Mouse (Mus musculus): Measurements from ENCODE around the gene Rnf43. TPM values are rescaled to one million over a fixed set of nuclear protein-coding genes. Genes with fewer than 3 reads are reported as not detected.

Rnf43 gene
- polyA plus RNA-seq, 1 experiment from 2014 or later, result 1.6 TPM

DNA sequence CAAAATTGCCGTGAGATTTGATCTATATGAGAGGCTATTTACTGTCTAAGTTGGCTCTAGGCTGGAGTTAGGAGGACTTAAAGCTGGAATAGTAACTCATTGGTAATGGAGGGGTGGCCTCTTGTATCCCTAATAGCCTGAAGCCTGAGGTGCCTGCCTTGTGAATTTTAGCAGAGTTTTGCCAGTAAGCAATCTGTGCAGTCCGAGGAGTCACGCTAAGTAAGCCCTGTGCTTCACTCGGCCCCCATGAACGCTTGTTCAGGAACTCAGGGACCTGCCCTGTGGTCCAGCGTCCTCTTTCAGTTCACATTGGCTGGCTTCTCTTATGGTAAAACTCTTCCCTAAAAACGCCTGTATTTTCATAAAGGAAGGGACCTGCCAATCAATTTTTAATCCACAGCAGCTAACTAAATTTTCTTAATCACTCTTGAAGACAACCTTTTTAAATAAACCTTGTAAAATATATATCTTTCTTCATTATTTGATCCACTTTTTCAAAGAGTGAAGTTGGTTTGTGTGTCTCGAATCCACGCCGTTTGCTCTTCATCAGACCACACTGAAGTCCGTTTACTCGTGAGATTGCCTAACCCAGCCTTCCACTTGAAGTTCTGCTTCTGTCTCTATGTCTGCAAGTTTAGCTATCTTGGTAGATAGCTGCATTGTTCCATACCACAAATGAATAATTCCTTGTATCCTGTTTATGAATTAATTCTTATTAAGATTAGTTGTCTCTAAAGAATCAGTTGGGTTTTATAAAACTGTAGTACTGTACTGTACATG, 3.9 kb downstream of the Rnf43 start:
- H3K27me3 ChIP-seq (ENCODE audit: control insufficient read depth, insufficient read depth, low read length), result peaks cover 14% of the 10 kb centered on the region
- ATAC-seq (ENCODE audit: insufficient number of reproducible peaks, low FRiP score, low TSS enrichment, low read depth) (no peak), DNase-seq (ENCODE audit: low spot score) (no peak)
- no peaks in the 10 kb centered on the region for H3K4me1 ChIP-seq (ENCODE audit: control insufficient read depth, insufficient read depth, low read length)
- 74% methylated on average over 12 of the region's 12 CpGs for WGBS
- no peaks in the 10 kb centered on the region for H3K9me3 ChIP-seq (ENCODE audit: control insufficient read depth, low read length)
- no peaks in the 10 kb centered on the region for H3K36me3 ChIP-seq (ENCODE audit: control insufficient read depth, insufficient read depth, low read length)
- no peak overlapping the region for H3K9ac ChIP-seq (ENCODE audit: low read length)
- H3K27ac ChIP-seq (replicated peaks; ENCODE audit: low read depth, low read length), result no peak overlapping the region
- H3K4me2 ChIP-seq (ENCODE audit: low read depth, severe bottlenecking), result no peak overlapping the region
- H3K4me3 ChIP-seq (ENCODE audit: low read depth, low read length), result no peak overlapping the region

DNA sequence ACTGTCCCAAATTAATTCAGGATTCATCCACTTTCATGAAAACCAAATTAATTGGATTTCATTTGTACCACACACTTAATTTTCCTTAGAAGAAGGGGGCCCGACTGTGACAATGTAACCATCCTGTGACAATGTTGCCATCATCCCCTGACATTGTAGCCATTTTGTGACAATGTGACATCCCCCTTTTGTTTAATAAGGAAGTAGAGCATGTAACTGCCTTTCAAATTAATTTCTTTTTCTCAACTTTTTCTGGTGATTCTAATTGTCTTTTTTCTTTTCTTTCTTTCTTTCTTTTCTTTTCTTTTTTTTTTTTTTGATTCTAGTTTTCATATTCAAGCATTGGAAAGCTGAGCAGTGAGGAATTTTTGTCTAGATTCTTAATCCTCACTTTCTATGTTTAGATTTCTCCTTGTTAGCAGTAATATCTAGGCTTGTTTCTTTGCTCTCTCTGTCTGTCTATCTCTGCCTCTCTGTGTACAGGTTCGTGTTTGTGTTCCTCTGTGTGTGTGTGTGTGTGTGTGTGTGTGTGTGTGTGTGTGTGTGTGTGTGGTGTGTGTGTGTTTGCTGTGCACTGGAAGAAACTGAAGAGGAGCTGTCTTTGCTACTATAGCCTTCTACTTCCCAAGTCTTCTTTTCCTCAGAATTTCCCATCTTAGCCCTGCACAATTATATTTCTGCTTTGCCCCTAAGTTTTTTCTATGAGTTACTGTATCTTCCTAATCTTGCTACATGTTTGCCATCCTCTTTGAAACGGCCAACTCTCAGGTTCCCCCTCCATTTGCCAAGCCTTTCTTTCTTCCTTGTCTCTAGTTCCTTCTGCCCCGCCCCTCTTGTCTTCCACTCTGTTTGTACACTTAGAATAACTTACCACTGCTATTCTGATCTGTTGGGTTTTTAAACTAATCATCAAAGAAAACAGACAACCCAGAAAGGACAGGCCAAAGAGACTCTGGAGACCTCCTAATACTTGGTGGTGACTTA, 4.9 kb downstream of the Rnf43 start:
- no peak for ATAC-seq (ENCODE audit: insufficient number of reproducible peaks, low FRiP score, low TSS enrichment, low read depth)

GRCm38 (mm10) chr11:87673282-87673681, 10.8 kb downstream of the Rnf43 start:
- Histone ChIP-seq H3K36me3 (ENCODE audit: control insufficient read depth, insufficient read depth, low read length) (no peaks in the 10 kb centered on the region), H3K4me3 (ENCODE audit: low read depth, low read length) (no peak overlapping the region), H3K4me1 (ENCODE audit: control insufficient read depth, insufficient read depth, low read length) (no peaks in the 10 kb centered on the region), H3K4me2 (ENCODE audit: low read depth, severe bottlenecking) (no peak overlapping the region), H3K27ac (replicated peaks; ENCODE audit: low read depth, low read length) (no peak overlapping the region), H3K9me3 (ENCODE audit: control insufficient read depth, low read length) (no peaks in the 10 kb centered on the region), H3K9ac (ENCODE audit: low read length) (no peak overlapping the region), H3K27me3 (ENCODE audit: control insufficient read depth, insufficient read depth, low read length) (no peaks in the 10 kb centered on the region)
- DNase-seq (ENCODE audit: low spot score), result no peak
- WGBS, result 98% methylated on average over 1 of the region's 1 CpGs
- no peak for ATAC-seq (ENCODE audit: insufficient number of reproducible peaks, low FRiP score, low TSS enrichment, low read depth)

More for the DNA sequence above, 4.9 kb downstream of the Rnf43 start:
- Histone ChIP-seq H3K27me3 (ENCODE audit: control insufficient read depth, insufficient read depth, low read length) (peaks cover 14% of the 10 kb centered on the region), H3K4me1 (ENCODE audit: control insufficient read depth, insufficient read depth, low read length) (no peaks in the 10 kb centered on the region), H3K36me3 (ENCODE audit: control insufficient read depth, insufficient read depth, low read length) (no peaks in the 10 kb centered on the region), H3K9me3 (ENCODE audit: control insufficient read depth, low read length) (no peaks in the 10 kb centered on the region), H3K27ac (replicated peaks; ENCODE audit: low read depth, low read length) (no peak overlapping the region), H3K4me2 (ENCODE audit: low read depth, severe bottlenecking) (no peak overlapping the region), H3K9ac (ENCODE audit: low read length) (no peak overlapping the region), H3K4me3 (ENCODE audit: low read depth, low read length) (no peak overlapping the region)
- 75% methylated on average over 4 of the region's 4 CpGs for WGBS
- no peak for DNase-seq (ENCODE audit: low spot score)

- Histone ChIP-seq H3K36me3 (ENCODE audit: control insufficient read depth, insufficient read depth, low read length) (no peaks in the 10 kb centered on the region), H3K4me3 (ENCODE audit: low read depth, low read length) (no peak overlapping the region), H3K9me3 (ENCODE audit: control insufficient read depth, low read length) (no peaks in the 10 kb centered on the region), H3K9ac (ENCODE audit: low read length) (no peak overlapping the region), H3K4me2 (ENCODE audit: low read depth, severe bottlenecking) (no peak overlapping the region), H3K27ac (replicated peaks; ENCODE audit: low read depth, low read length) (no peak overlapping the region), H3K4me1 (ENCODE audit: control insufficient read depth, insufficient read depth, low read length) (no peaks in the 10 kb centered on the region), H3K27me3 (ENCODE audit: control insufficient read depth, insufficient read depth, low read length) (no peaks in the 10 kb centered on the region)
- ATAC-seq (ENCODE audit: insufficient number of reproducible peaks, low FRiP score, low TSS enrichment, low read depth), result no peak
- DNase-seq (ENCODE audit: low spot score), result no peak
- WGBS, result 91% methylated on average over 6 of the region's 6 CpGs
Measured at GRCm38 (mm10) chr11:87675606-87676005, 13.1 kb downstream of the Rnf43 start.

GRCm38 (mm10) chr11:87677756-87678155, 15.2 kb downstream of the Rnf43 start:
- Histone ChIP-seq H3K27me3 (ENCODE audit: control insufficient read depth, insufficient read depth, low read length) (no peaks in the 10 kb centered on the region), H3K4me3 (ENCODE audit: low read depth, low read length) (no peak overlapping the region), H3K4me2 (ENCODE audit: low read depth, severe bottlenecking) (no peak overlapping the region), H3K27ac (replicated peaks; ENCODE audit: low read depth, low read length) (no peak overlapping the region), H3K4me1 (ENCODE audit: control insufficient read depth, insufficient read depth, low read length) (no peaks in the 10 kb centered on the region), H3K9ac (ENCODE audit: low read length) (no peak overlapping the region), H3K36me3 (ENCODE audit: control insufficient read depth, insufficient read depth, low read length) (no peaks in the 10 kb centered on the region), H3K9me3 (ENCODE audit: control insufficient read depth, low read length) (no peaks in the 10 kb centered on the region)
- no peak for DNase-seq (ENCODE audit: low spot score)
- ATAC-seq (ENCODE audit: insufficient number of reproducible peaks, low FRiP score, low TSS enrichment, low read depth), result no peak
- WGBS, result 67% methylated on average over 5 of the region's 5 CpGs

- ATAC-seq (ENCODE audit: insufficient number of reproducible peaks, low FRiP score, low TSS enrichment, low read depth), result no peak
- Histone ChIP-seq H3K4me3 (ENCODE audit: low read depth, low read length) (no peak overlapping the region), H3K4me1 (ENCODE audit: control insufficient read depth, insufficient read depth, low read length) (no peaks in the 10 kb centered on the region), H3K27ac (replicated peaks; ENCODE audit: low read depth, low read length) (no peak overlapping the region), H3K9me3 (ENCODE audit: control insufficient read depth, low read length) (no peaks in the 10 kb centered on the region), H3K27me3 (ENCODE audit: control insufficient read depth, insufficient read depth, low read length) (no peaks in the 10 kb centered on the region), H3K36me3 (ENCODE audit: control insufficient read depth, insufficient read depth, low read length) (no peaks in the 10 kb centered on the region), H3K4me2 (ENCODE audit: low read depth, severe bottlenecking) (no peak overlapping the region), H3K9ac (ENCODE audit: low read length) (no peak overlapping the region)
- no peak for DNase-seq (ENCODE audit: low spot score)
- WGBS, result 78% methylated on average over 4 of the region's 4 CpGs
Measured at GRCm38 (mm10) chr11:87678545-87678944, 16.0 kb downstream of the Rnf43 start.

DNA sequence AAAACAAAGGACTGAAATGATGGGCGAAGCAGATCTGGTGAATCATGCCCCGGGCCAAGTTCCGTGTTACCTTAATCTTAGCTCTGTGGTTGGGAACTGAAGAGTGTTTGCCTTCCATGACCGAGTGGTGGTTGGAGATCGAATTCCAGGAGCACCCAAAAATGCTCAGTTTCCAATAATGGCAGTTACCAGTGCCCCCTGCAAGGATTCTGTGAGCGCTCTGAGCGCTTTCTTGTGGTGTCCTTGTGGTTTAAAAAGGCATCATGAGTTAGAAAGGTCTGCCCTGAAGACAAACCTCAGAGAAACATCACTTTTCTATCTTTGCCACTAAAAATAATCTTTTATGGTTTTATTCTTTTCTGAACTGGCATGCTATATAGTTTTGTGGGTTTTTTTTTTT, 16.5 kb downstream of the Rnf43 start:
- 90% methylated on average over 7 of the region's 7 CpGs for WGBS

GRCm38 (mm10) chr11:87680786-87681185, 18.3 kb downstream of the Rnf43 start:
- DNase-seq (ENCODE audit: low spot score) (no peak), ATAC-seq (ENCODE audit: insufficient number of reproducible peaks, low FRiP score, low TSS enrichment, low read depth) (no peak)
- Histone ChIP-seq H3K9ac (ENCODE audit: low read length) (no peak overlapping the region), H3K36me3 (ENCODE audit: control insufficient read depth, insufficient read depth, low read length) (no peaks in the 10 kb centered on the region), H3K4me2 (ENCODE audit: low read depth, severe bottlenecking) (no peak overlapping the region), H3K27ac (replicated peaks; ENCODE audit: low read depth, low read length) (no peak overlapping the region), H3K9me3 (ENCODE audit: control insufficient read depth, low read length) (no peaks in the 10 kb centered on the region), H3K4me3 (ENCODE audit: low read depth, low read length) (no peak overlapping the region), H3K27me3 (ENCODE audit: control insufficient read depth, insufficient read depth, low read length) (no peaks in the 10 kb centered on the region), H3K4me1 (ENCODE audit: control insufficient read depth, insufficient read depth, low read length) (no peaks in the 10 kb centered on the region)
- 85% methylated on average over 9 of the region's 9 CpGs for WGBS

More for the DNA sequence above, 16.5 kb downstream of the Rnf43 start:
- Histone ChIP-seq H3K9ac (ENCODE audit: low read length) (no peak overlapping the region), H3K27ac (replicated peaks; ENCODE audit: low read depth, low read length) (no peak overlapping the region), H3K4me1 (ENCODE audit: control insufficient read depth, insufficient read depth, low read length) (no peaks in the 10 kb centered on the region), H3K4me2 (ENCODE audit: low read depth, severe bottlenecking) (no peak overlapping the region), H3K27me3 (ENCODE audit: control insufficient read depth, insufficient read depth, low read length) (no peaks in the 10 kb centered on the region), H3K36me3 (ENCODE audit: control insufficient read depth, insufficient read depth, low read length) (no peaks in the 10 kb centered on the region), H3K9me3 (ENCODE audit: control insufficient read depth, low read length) (no peaks in the 10 kb centered on the region), H3K4me3 (ENCODE audit: low read depth, low read length) (no peak overlapping the region)
- DNase-seq (ENCODE audit: low spot score) (no peak), ATAC-seq (ENCODE audit: insufficient number of reproducible peaks, low FRiP score, low TSS enrichment, low read depth) (no peak)
